Mouse (Mus musculus): ENCODE results near the gene Ppp1r21. TPM values are rescaled to one million over a fixed set of nuclear protein-coding genes. Genes with fewer than 3 reads are reported as not detected.
A peak's percentile ranks its signal among the peaks of the same experiment; 100 is the strongest.

The Ppp1r21 gene
- polyA plus RNA-seq, 1 experiment from 2014 or later, result 34.7 TPM

GRCm38 (mm10) chr17:88622711-88623110 lies 92.8 kb downstream of the Ppp1r21 start:
- Histone ChIP-seq H3K4me2 (ENCODE audit: low read length) (no peak overlapping the region), H3K4me1 (ENCODE audit: control insufficient read depth, insufficient read depth, low read length) (peaks cover 3% of the 10 kb centered on the region; the same call in 1 of the 2 replicates), H3K27me3 (replicated peaks; ENCODE audit: control insufficient read depth, insufficient read depth, low read length) (no peaks in the 10 kb centered on the region), H3K4me3 (ENCODE audit: low read depth, low read length) (no peak overlapping the region), H3K27ac (ENCODE audit: low read depth, low read length) (no peak overlapping the region), H3K9me3 (replicated peaks; ENCODE audit: control insufficient read depth, low read length) (no peaks in the 10 kb centered on the region), H3K36me3 (ENCODE audit: control insufficient read depth, insufficient read depth, low read length) (no peaks in the 10 kb centered on the region), H3K9ac (ENCODE audit: low read length) (no peak overlapping the region)
- DNase-seq (ENCODE audit: low spot score) (no peak), ATAC-seq (no peak)
- 83% methylated on average over 1 of the region's 1 CpGs for WGBS

GRCm38 (mm10) chr17:88624386-88624785 lies 94.5 kb downstream of the Ppp1r21 start:
- no peaks in the 10 kb centered on the region for H3K36me3 ChIP-seq (ENCODE audit: control insufficient read depth, insufficient read depth, low read length)

GRCm38 (mm10) chr17:88625350-88625749 lies 95.4 kb downstream of the Ppp1r21 start:
- Histone ChIP-seq H3K9me3 (replicated peaks; ENCODE audit: control insufficient read depth, low read length) (no peaks in the 10 kb centered on the region), H3K36me3 (ENCODE audit: control insufficient read depth, insufficient read depth, low read length) (no peaks in the 10 kb centered on the region), H3K27ac (ENCODE audit: low read depth, low read length) (no peak overlapping the region), H3K4me3 (ENCODE audit: low read depth, low read length) (no peak overlapping the region), H3K4me1 (ENCODE audit: control insufficient read depth, insufficient read depth, low read length) (peaks cover 14% of the 10 kb centered on the region), H3K27me3 (replicated peaks; ENCODE audit: control insufficient read depth, insufficient read depth, low read length) (no peaks in the 10 kb centered on the region), H3K4me2 (ENCODE audit: low read length) (no peak overlapping the region), H3K9ac (ENCODE audit: low read length) (no peak overlapping the region)
- DNase-seq (ENCODE audit: low spot score), result no peak
- no peak for ATAC-seq
- WGBS, result 94% methylated on average over 13 of the region's 13 CpGs

More at GRCm38 (mm10) chr17:88624386-88624785, 94.5 kb downstream of the Ppp1r21 start:
- Histone ChIP-seq H3K27ac (ENCODE audit: low read depth, low read length) (no peak overlapping the region), H3K9me3 (replicated peaks; ENCODE audit: control insufficient read depth, low read length) (no peaks in the 10 kb centered on the region), H3K4me3 (ENCODE audit: low read depth, low read length) (no peak overlapping the region), H3K9ac (ENCODE audit: low read length) (no peak overlapping the region), H3K4me1 (ENCODE audit: control insufficient read depth, insufficient read depth, low read length) (peaks cover 6% of the 10 kb centered on the region), H3K4me2 (ENCODE audit: low read length) (no peak overlapping the region), H3K27me3 (replicated peaks; ENCODE audit: control insufficient read depth, insufficient read depth, low read length) (no peaks in the 10 kb centered on the region)
- 94% methylated on average over 4 of the region's 4 CpGs for WGBS
- ATAC-seq (no peak), DNase-seq (ENCODE audit: low spot score) (no peak)

GRCm38 (mm10) chr17:88625931-88626330 lies 96.0 kb downstream of the Ppp1r21 start:
- Histone ChIP-seq H3K36me3 (ENCODE audit: control insufficient read depth, insufficient read depth, low read length) (no peaks in the 10 kb centered on the region), H3K9ac (ENCODE audit: low read length) (no peak overlapping the region), H3K9me3 (replicated peaks; ENCODE audit: control insufficient read depth, low read length) (no peaks in the 10 kb centered on the region), H3K4me2 (ENCODE audit: low read length) (no peak overlapping the region), H3K4me1 (ENCODE audit: control insufficient read depth, insufficient read depth, low read length) (peaks cover 19% of the 10 kb centered on the region), H3K27me3 (replicated peaks; ENCODE audit: control insufficient read depth, insufficient read depth, low read length) (no peaks in the 10 kb centered on the region), H3K27ac (ENCODE audit: low read depth, low read length) (no peak overlapping the region), H3K4me3 (ENCODE audit: low read depth, low read length) (no peak overlapping the region)
- ATAC-seq (no peak), DNase-seq (ENCODE audit: low spot score) (no peak)
- 85% methylated on average over 7 of the region's 7 CpGs for WGBS

GRCm38 (mm10) chr17:88626347-88626811 lies 96.5 kb downstream of the Ppp1r21 start:
- DNase-seq (ENCODE audit: low spot score) (no peak), ATAC-seq (no peak)
- Histone ChIP-seq H3K9ac (ENCODE audit: low read length) (no peak overlapping the region), H3K4me3 (ENCODE audit: low read depth, low read length) (no peak overlapping the region), H3K27me3 (replicated peaks; ENCODE audit: control insufficient read depth, insufficient read depth, low read length) (no peaks in the 10 kb centered on the region), H3K9me3 (replicated peaks; ENCODE audit: control insufficient read depth, low read length) (no peaks in the 10 kb centered on the region), H3K4me2 (ENCODE audit: low read length) (no peak overlapping the region), H3K36me3 (ENCODE audit: control insufficient read depth, insufficient read depth, low read length) (no peaks in the 10 kb centered on the region), H3K4me1 (ENCODE audit: control insufficient read depth, insufficient read depth, low read length) (peaks cover 23% of the 10 kb centered on the region), H3K27ac (ENCODE audit: low read depth, low read length) (no peak overlapping the region)
- WGBS, result 53% methylated on average over 7 of the region's 7 CpGs

- WGBS, result 85% methylated on average over 7 of the region's 7 CpGs
- Histone ChIP-seq H3K36me3 (ENCODE audit: control insufficient read depth, insufficient read depth, low read length) (no peaks in the 10 kb centered on the region), H3K4me1 (ENCODE audit: control insufficient read depth, insufficient read depth, low read length) (peaks cover 24% of the 10 kb centered on the region), H3K4me3 (ENCODE audit: low read depth, low read length) (no peak overlapping the region), H3K27ac (ENCODE audit: low read depth, low read length) (no peak overlapping the region), H3K27me3 (replicated peaks; ENCODE audit: control insufficient read depth, insufficient read depth, low read length) (no peaks in the 10 kb centered on the region), H3K9me3 (replicated peaks; ENCODE audit: control insufficient read depth, low read length) (no peaks in the 10 kb centered on the region), H3K4me2 (ENCODE audit: low read length) (no peak overlapping the region), H3K9ac (ENCODE audit: low read length) (no peak overlapping the region)
- DNase-seq (ENCODE audit: low spot score) (no peak), ATAC-seq (no peak)
Observed at GRCm38 (mm10) chr17:88627150-88627549, 97.2 kb downstream of the Ppp1r21 start.

- Histone ChIP-seq H3K27me3 (replicated peaks; ENCODE audit: control insufficient read depth, insufficient read depth, low read length) (no peaks in the 10 kb centered on the region), H3K4me1 (ENCODE audit: control insufficient read depth, insufficient read depth, low read length) (peaks cover 24% of the 10 kb centered on the region), H3K4me2 (ENCODE audit: low read length) (no peak overlapping the region), H3K27ac (ENCODE audit: low read depth, low read length) (peak overlapping the region; percentile 87), H3K9me3 (replicated peaks; ENCODE audit: control insufficient read depth, low read length) (no peaks in the 10 kb centered on the region), H3K4me3 (ENCODE audit: low read depth, low read length) (no peak overlapping the region), H3K9ac (ENCODE audit: low read length) (no peak overlapping the region), H3K36me3 (ENCODE audit: control insufficient read depth, insufficient read depth, low read length) (no peaks in the 10 kb centered on the region)
- DNase-seq (ENCODE audit: low spot score), result peak; percentile 86
- peak; percentile 72 for ATAC-seq
- 43% methylated on average over 10 of the region's 10 CpGs for WGBS
Observed at GRCm38 (mm10) chr17:88628676-88629380, 98.9 kb downstream of the Ppp1r21 start.

- Histone ChIP-seq H3K27me3 (replicated peaks; ENCODE audit: control insufficient read depth, insufficient read depth, low read length) (no peaks in the 10 kb centered on the region), H3K4me3 (ENCODE audit: low read depth, low read length) (no peak overlapping the region), H3K9me3 (replicated peaks; ENCODE audit: control insufficient read depth, low read length) (no peaks in the 10 kb centered on the region), H3K36me3 (ENCODE audit: control insufficient read depth, insufficient read depth, low read length) (no peaks in the 10 kb centered on the region), H3K9ac (ENCODE audit: low read length) (no peak overlapping the region), H3K27ac (ENCODE audit: low read depth, low read length) (peak overlapping the region; percentile 87), H3K4me2 (ENCODE audit: low read length) (no peak overlapping the region), H3K4me1 (ENCODE audit: control insufficient read depth, insufficient read depth, low read length) (peaks cover 24% of the 10 kb centered on the region)
- ATAC-seq (no peak; the same call in none of the 2 replicates), DNase-seq (ENCODE audit: low spot score) (no peak)
- WGBS, result 23% methylated on average over 4 of the region's 4 CpGs
Observed at GRCm38 (mm10) chr17:88629381-88629759, 99.5 kb downstream of the Ppp1r21 start.

- Histone ChIP-seq H3K27me3 (replicated peaks; ENCODE audit: control insufficient read depth, insufficient read depth, low read length) (no peaks in the 10 kb centered on the region), H3K9me3 (replicated peaks; ENCODE audit: control insufficient read depth, low read length) (no peaks in the 10 kb centered on the region), H3K4me1 (ENCODE audit: control insufficient read depth, insufficient read depth, low read length) (peaks cover 24% of the 10 kb centered on the region), H3K4me2 (ENCODE audit: low read length) (no peak overlapping the region), H3K27ac (ENCODE audit: low read depth, low read length) (peak overlapping the region; percentile 87), H3K4me3 (ENCODE audit: low read depth, low read length) (no peak overlapping the region), H3K9ac (ENCODE audit: low read length) (peak overlapping the region; percentile 25; the same call in 1 of the 2 replicates), H3K36me3 (ENCODE audit: control insufficient read depth, insufficient read depth, low read length) (no peaks in the 10 kb centered on the region)
- ATAC-seq (peak; percentile 81), DNase-seq (ENCODE audit: low spot score) (peak; percentile 80)
- 8% methylated on average over 11 of the region's 11 CpGs for WGBS
Observed at GRCm38 (mm10) chr17:88629931-88630553, 100.1 kb downstream of the Ppp1r21 start.
